Mouse (Mus musculus) forebrain, embryonic 12.5 days (tissue): Measurements from ENCODE around the gene Nkd1. TPM values are rescaled to one million over a fixed set of nuclear protein-coding genes. Genes with fewer than 3 reads are reported as not detected.

Source experiments
- ATAC-seq: fragments of 200-750 bp; cut with Nextera tagmentation; 2 replicates; pipeline ENCODE4 v1.8.0; 2017; ENCODE audit warnings: moderate TSS enrichment; ENCODE audit not compliant: low FRiP score
- H3K27ac ChIP-seq: fragments of 300-500 bp; sonication (generic); 2 replicates; pipeline ENCODE4 v1.5.1; 2016; ENCODE audit warnings: mild to moderate bottlenecking
- H3K27me3 ChIP-seq: fragments of 300-500 bp; sonication (generic); 2 replicates; pipeline ENCODE4 v1.6.1; 2016; ENCODE audit warnings: mild to moderate bottlenecking
- H3K36me3 ChIP-seq: fragments of 300-500 bp; sonication (generic); replicated peaks from 2 replicates; pipeline ENCODE4 v1.6.1; 2016; ENCODE audit warnings: mild to moderate bottlenecking
- H3K4me1 ChIP-seq: fragments of 300-500 bp; sonication (generic); 2 replicates; pipeline ENCODE4 v1.6.1; 2016
- H3K4me2 ChIP-seq: fragments of 300-500 bp; sonication (generic); 2 replicates; pipeline ENCODE4 v1.6.1; 2016; ENCODE audit warnings: mild to moderate bottlenecking, moderate library complexity
- H3K4me3 ChIP-seq: fragments of 300-500 bp; sonication (generic); replicated peaks from 2 replicates; pipeline ENCODE4 v1.5.1; 2016; ENCODE audit warnings: mild to moderate bottlenecking
- H3K9ac ChIP-seq: fragments of 300-500 bp; sonication (generic); 2 replicates; pipeline ENCODE4 v1.6.1; 2016; ENCODE audit warnings: mild to moderate bottlenecking
- H3K9me3 ChIP-seq: fragments of 300-500 bp; sonication (generic); 2 replicates; pipeline ENCODE4 v1.6.1; 2016
- WGBS: fragments of 180-500 bp; shearing (Covaris S2); methylation state at CpG from one replicate; pipeline ENCODE4 v1.1.7; 2016; 5-methylcytosine and 5-hydroxymethylcytosine counted together
- polyA plus RNA-seq: library from polyadenylated mRNA; unstranded; fragments of >200 nt; fragmentation: Nextera tagmentation; extraction: Ambion mirVana; gene quantifications from 2 replicates; pipeline ENCODE4 v1.2.1, GENCODE M21; 2016

The Nkd1 gene
- polyA plus RNA-seq, 1 experiment from 2014 or later = 64.4 TPM

- 0 out of 2 replicates have a peak overlapping the region, but pooled peaks have one; percentile 6 for H3K27ac ChIP-seq
- no peak overlapping the region for H3K4me2 ChIP-seq
- ATAC-seq = no peak
- H3K4me3 ChIP-seq = no peak overlapping the region
- no peak overlapping the region for H3K9ac ChIP-seq
- 38% methylated on average over 7 of the region's 7 CpGs for WGBS
- no peaks in the 10 kb centered on the region for H3K27me3 ChIP-seq
- H3K36me3 ChIP-seq = peaks cover 16% of the 10 kb centered on the region
- no peaks in the 10 kb centered on the region for H3K9me3 ChIP-seq
- H3K4me1 ChIP-seq = peaks cover 35% of the 10 kb centered on the region
Observed at GRCm38 (mm10) chr8:88579246-88579645, 58.1 kb downstream of the Nkd1 start.

- Histone ChIP-seq H3K9me3 (no peaks in the 10 kb centered on the region), H3K4me3 (no peak overlapping the region), H3K27ac (0 out of 2 replicates have a peak overlapping the region, but pooled peaks have one; percentile 6), H3K4me1 (peaks cover 30% of the 10 kb centered on the region), H3K9ac (no peak overlapping the region), H3K27me3 (no peaks in the 10 kb centered on the region), H3K36me3 (peaks cover 10% of the 10 kb centered on the region), H3K4me2 (no peak overlapping the region)
- ATAC-seq = no peak
- 83% methylated on average over 18 of the region's 18 CpGs for WGBS
Observed at GRCm38 (mm10) chr8:88579668-88580330, 58.6 kb downstream of the Nkd1 start.

- WGBS = 92% methylated on average over 7 of the region's 7 CpGs
- no peak for ATAC-seq
- Histone ChIP-seq H3K4me2 (no peak overlapping the region), H3K27me3 (no peaks in the 10 kb centered on the region), H3K4me1 (peaks cover 27% of the 10 kb centered on the region), H3K36me3 (peaks cover 10% of the 10 kb centered on the region), H3K27ac (no peak overlapping the region), H3K9ac (no peak overlapping the region), H3K9me3 (no peaks in the 10 kb centered on the region), H3K4me3 (no peak overlapping the region)
Observed at GRCm38 (mm10) chr8:88580785-88581184, 59.6 kb downstream of the Nkd1 start.

- no peaks in the 10 kb centered on the region for H3K27me3 ChIP-seq
- H3K4me1 ChIP-seq = peaks cover 13% of the 10 kb centered on the region
- H3K9ac ChIP-seq = no peak overlapping the region
- no peak overlapping the region for H3K4me2 ChIP-seq
- H3K9me3 ChIP-seq = no peaks in the 10 kb centered on the region
- H3K36me3 ChIP-seq = peaks cover 23% of the 10 kb centered on the region
- 96% methylated on average over 3 of the region's 3 CpGs for WGBS
- H3K4me3 ChIP-seq = no peak overlapping the region
- ATAC-seq = no peak
- no peak overlapping the region for H3K27ac ChIP-seq
Observed at GRCm38 (mm10) chr8:88583863-88584262, 62.7 kb downstream of the Nkd1 start.

- WGBS = 89% methylated on average over 8 of the region's 8 CpGs
- Histone ChIP-seq H3K27me3 (no peaks in the 10 kb centered on the region), H3K9me3 (no peaks in the 10 kb centered on the region), H3K4me2 (no peak overlapping the region), H3K4me3 (no peak overlapping the region), H3K4me1 (no peaks in the 10 kb centered on the region), H3K9ac (no peak overlapping the region), H3K36me3 (peaks cover 43% of the 10 kb centered on the region), H3K27ac (no peak overlapping the region)
- no peak for ATAC-seq
Observed at GRCm38 (mm10) chr8:88588205-88588889, 67.2 kb downstream of the Nkd1 start.

GRCm38 (mm10) chr8:88590226-88590625 is 69.1 kb downstream of the Nkd1 start:
- Histone ChIP-seq H3K9ac (no peak overlapping the region), H3K4me3 (no peak overlapping the region), H3K4me1 (no peaks in the 10 kb centered on the region), H3K36me3 (peaks cover 43% of the 10 kb centered on the region), H3K4me2 (no peak overlapping the region), H3K27me3 (no peaks in the 10 kb centered on the region), H3K27ac (no peak overlapping the region), H3K9me3 (no peaks in the 10 kb centered on the region)
- WGBS = 87% methylated on average over 6 of the region's 6 CpGs
- ATAC-seq = no peak

- H3K4me2 ChIP-seq = no peak overlapping the region
- no peak overlapping the region for H3K9ac ChIP-seq
- H3K4me1 ChIP-seq = peaks cover 8% of the 10 kb centered on the region
- no peak for ATAC-seq
- 89% methylated on average over 1 of the region's 1 CpGs for WGBS
- no peak overlapping the region for H3K27ac ChIP-seq
- H3K4me3 ChIP-seq = no peak overlapping the region
- H3K9me3 ChIP-seq = no peaks in the 10 kb centered on the region
- peaks cover 22% of the 10 kb centered on the region for H3K36me3 ChIP-seq
- H3K27me3 ChIP-seq = no peaks in the 10 kb centered on the region
Observed at GRCm38 (mm10) chr8:88593947-88594346, 72.8 kb downstream of the Nkd1 start.

GRCm38 (mm10) chr8:88596042-88596441 is 74.9 kb downstream of the Nkd1 start:
- Histone ChIP-seq H3K4me3 (no peak overlapping the region), H3K9ac (no peak overlapping the region), H3K36me3 (peaks cover 5% of the 10 kb centered on the region; the same call in 1 of the 2 replicates), H3K27ac (no peak overlapping the region), H3K9me3 (no peaks in the 10 kb centered on the region), H3K27me3 (no peaks in the 10 kb centered on the region), H3K4me2 (no peak overlapping the region), H3K4me1 (peaks cover 9% of the 10 kb centered on the region)
- ATAC-seq = no peak
- WGBS = 90% methylated on average over 12 of the region's 12 CpGs

- H3K27me3 ChIP-seq = no peaks in the 10 kb centered on the region
- H3K36me3 ChIP-seq = no peaks in the 10 kb centered on the region
- H3K9me3 ChIP-seq = 0 out of 2 replicates have a peak, but pooled peaks cover 6% of the 10 kb centered on the region
- no peak for ATAC-seq
- H3K4me3 ChIP-seq = no peak overlapping the region
- H3K4me2 ChIP-seq = no peak overlapping the region
- peaks cover 17% of the 10 kb centered on the region for H3K4me1 ChIP-seq
- no peak overlapping the region for H3K27ac ChIP-seq
- 73% methylated on average over 5 of the region's 5 CpGs for WGBS
- no peak overlapping the region for H3K9ac ChIP-seq
Observed at GRCm38 (mm10) chr8:88598578-88598977, 77.4 kb downstream of the Nkd1 start.

- Histone ChIP-seq H3K4me2 (no peak overlapping the region), H3K27ac (no peak overlapping the region), H3K4me3 (no peak overlapping the region), H3K9ac (no peak overlapping the region), H3K36me3 (no peaks in the 10 kb centered on the region), H3K27me3 (no peaks in the 10 kb centered on the region), H3K4me1 (peaks cover 24% of the 10 kb centered on the region), H3K9me3 (0 out of 2 replicates have a peak, but pooled peaks cover 6% of the 10 kb centered on the region)
- ATAC-seq = no peak
- 84% methylated on average over 7 of the region's 7 CpGs for WGBS
Observed at GRCm38 (mm10) chr8:88599491-88599890, 78.3 kb downstream of the Nkd1 start.

GRCm38 (mm10) chr8:88603446-88603989 is 82.4 kb downstream of the Nkd1 start:
- Histone ChIP-seq H3K4me3 (peak overlapping the region; percentile 31), H3K36me3 (no peaks in the 10 kb centered on the region), H3K9me3 (0 out of 2 replicates have a peak, but pooled peaks cover 6% of the 10 kb centered on the region), H3K9ac (no peak overlapping the region), H3K27ac (peak overlapping the region; percentile 60), H3K27me3 (no peaks in the 10 kb centered on the region), H3K4me2 (peak overlapping the region; percentile 59), H3K4me1 (peaks cover 35% of the 10 kb centered on the region)
- ATAC-seq = peak; percentile 30
- WGBS = 2% methylated on average over 10 of the region's 10 CpGs
